Mouse (Mus musculus) forebrain, embryonic 16.5 days (tissue): ENCODE results near the gene Irak1bp1. TPM values are rescaled to one million over a fixed set of nuclear protein-coding genes. Genes with fewer than 3 reads are reported as not detected.

ENCODE experiments used
- ATAC-seq: fragments of 200-750 bp; cut with Nextera tagmentation; 2 replicates; pipeline ENCODE4 v1.8.0; 2017; ENCODE audit warnings: mild to moderate bottlenecking, moderate library complexity
- H3K27ac ChIP-seq: fragments of 300-500 bp; sonication (generic); 2 replicates; pipeline ENCODE4 v1.5.1; 2014; ENCODE audit warnings: low read length, control low read depth
- H3K27me3 ChIP-seq: fragments of 300-500 bp; sonication (generic); replicated peaks from 2 replicates; pipeline ENCODE4 v1.6.1; 2014; ENCODE audit warnings: low read length; ENCODE audit not compliant: control insufficient read depth, insufficient read depth
- H3K36me3 ChIP-seq: fragments of 300-500 bp; sonication (generic); 2 replicates; pipeline ENCODE4 v1.6.1; 2014; ENCODE audit not compliant: control insufficient read depth, insufficient read depth
- H3K4me1 ChIP-seq: fragments of 300-500 bp; sonication (generic); replicated peaks from 2 replicates; pipeline ENCODE4 v1.6.1; 2014; ENCODE audit warnings: low read length; ENCODE audit not compliant: control insufficient read depth, insufficient read depth
- H3K4me2 ChIP-seq: fragments of 300-500 bp; sonication (generic); 2 replicates; pipeline ENCODE4 v1.6.1; 2014; ENCODE audit warnings: mild to moderate bottlenecking, low read length, control low read depth
- H3K4me3 ChIP-seq: fragments of 300-500 bp; sonication (generic); replicated peaks from 2 replicates; pipeline ENCODE4 v1.5.1; 2014; ENCODE audit warnings: mild to moderate bottlenecking, low read length, control low read depth
- H3K9ac ChIP-seq: fragments of 300-500 bp; sonication (generic); replicated peaks from 2 replicates; pipeline ENCODE4 v1.6.1; 2014; ENCODE audit warnings: low read depth, low read length, control low read depth
- H3K9me3 ChIP-seq: fragments of 300-500 bp; sonication (generic); 2 replicates; pipeline ENCODE4 v1.6.1; 2016; ENCODE audit warnings: low read length; ENCODE audit not compliant: control insufficient read depth
- WGBS: fragments of 180-500 bp; shearing (Covaris S2); extraction: QIAGEN DNeasy Blood & Tissue Kit; methylation state at CpG from one replicate; pipeline ENCODE4 v1.1.7; 2014; 5-methylcytosine and 5-hydroxymethylcytosine counted together
- polyA plus RNA-seq: library from polyadenylated mRNA; unstranded; fragments of >200 nt; fragmentation: Nextera tagmentation; extraction: Ambion mirVana; gene quantifications from 2 replicates; pipeline ENCODE4 v1.2.1, GENCODE M21; 2015

The Irak1bp1 gene
- polyA plus RNA-seq, result 35.0 and 41.2 TPM in 2 replicates

DNA sequence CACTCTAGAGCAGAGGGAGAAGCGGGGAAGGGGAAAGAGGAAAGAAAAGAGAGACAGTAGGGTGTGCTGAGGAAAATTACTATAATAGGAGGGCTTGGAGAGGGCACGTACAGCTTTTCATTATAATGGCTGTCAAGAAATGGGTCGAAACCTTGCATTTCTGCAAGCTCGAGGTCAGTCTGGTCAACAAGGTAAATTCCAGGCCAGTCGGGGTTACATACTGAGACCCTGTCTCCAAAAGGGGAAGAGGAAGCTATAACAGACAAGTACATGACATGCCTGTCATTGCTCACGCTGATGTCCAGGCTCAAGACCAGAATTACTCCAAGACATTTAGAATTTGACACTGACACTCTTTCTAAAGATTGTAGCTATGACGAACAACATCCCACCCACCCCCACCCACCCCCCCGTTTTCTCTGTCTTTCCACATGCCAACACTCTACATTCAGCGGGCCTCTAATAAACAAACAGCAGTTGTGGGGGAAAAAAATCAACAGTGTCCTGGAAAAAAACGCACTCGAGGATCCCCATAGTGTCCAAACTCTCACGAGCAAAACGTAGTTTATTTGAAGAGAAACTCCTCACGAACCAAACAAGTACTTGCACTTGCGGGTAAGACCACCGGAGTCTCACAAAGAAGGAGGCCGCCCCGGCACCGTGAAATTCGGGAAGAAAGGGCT lies at the start of gene Irak1bp1:
Gene Irak1bp1, plus strand, starts transcription at position 534 of the 683 bp plus-strand sequence.
- peak within 1 kb of the TSS; percentile 97 for H3K9ac ChIP-seq
- no peaks in the 10 kb centered on the region for H3K9me3 ChIP-seq
- no peaks in the 10 kb centered on the region for H3K36me3 ChIP-seq
- no peaks in the 10 kb centered on the region for H3K27me3 ChIP-seq
- H3K4me1 ChIP-seq, result peaks cover 19% of the 10 kb centered on the region
- peak within 1 kb of the TSS; percentile 72 for H3K4me2 ChIP-seq
- peak; percentile 23 for ATAC-seq
- WGBS, result 12% methylated on average over 20 of the region's 20 CpGs
- H3K4me3 ChIP-seq, result peak within 1 kb of the TSS; percentile 94
- H3K27ac ChIP-seq, result peak within 1 kb of the TSS; percentile 95

GRCm38 (mm10) chr9:82788375-82788774 lies 41.0 kb upstream of the Irak1bp1 start:
- Histone ChIP-seq H3K27ac (no peak overlapping the region), H3K9ac (0 out of 2 replicates have a peak overlapping the region, but pooled peaks have one; percentile 1), H3K4me1 (no peaks in the 10 kb centered on the region), H3K9me3 (no peaks in the 10 kb centered on the region), H3K4me3 (no peak overlapping the region), H3K36me3 (no peaks in the 10 kb centered on the region), H3K4me2 (no peak overlapping the region), H3K27me3 (no peaks in the 10 kb centered on the region)
- ATAC-seq, result no peak
- WGBS, result 41% methylated on average over 9 of the region's 9 CpGs

DNA sequence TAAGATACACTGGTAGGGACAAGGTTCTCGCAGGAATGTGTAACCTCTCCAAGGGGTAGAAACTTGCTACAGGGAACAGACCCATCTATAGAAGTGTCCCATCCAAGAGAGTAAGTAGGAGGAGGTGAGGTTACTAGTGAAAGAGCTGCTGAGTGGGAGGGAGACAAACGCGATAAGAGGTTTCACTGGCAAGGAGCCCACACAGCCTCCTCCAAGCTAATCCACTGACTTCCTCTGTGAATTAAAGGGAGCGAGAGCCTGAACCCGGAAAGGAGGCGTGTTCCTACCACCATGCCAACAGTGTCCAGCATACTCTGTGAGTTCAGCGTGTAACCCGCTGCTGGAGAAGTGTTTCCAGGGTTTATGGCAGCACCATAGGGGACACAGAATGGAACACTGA lies 29.0 kb upstream of the Irak1bp1 start:
- Histone ChIP-seq H3K27ac (no peak overlapping the region), H3K36me3 (no peaks in the 10 kb centered on the region)

DNA sequence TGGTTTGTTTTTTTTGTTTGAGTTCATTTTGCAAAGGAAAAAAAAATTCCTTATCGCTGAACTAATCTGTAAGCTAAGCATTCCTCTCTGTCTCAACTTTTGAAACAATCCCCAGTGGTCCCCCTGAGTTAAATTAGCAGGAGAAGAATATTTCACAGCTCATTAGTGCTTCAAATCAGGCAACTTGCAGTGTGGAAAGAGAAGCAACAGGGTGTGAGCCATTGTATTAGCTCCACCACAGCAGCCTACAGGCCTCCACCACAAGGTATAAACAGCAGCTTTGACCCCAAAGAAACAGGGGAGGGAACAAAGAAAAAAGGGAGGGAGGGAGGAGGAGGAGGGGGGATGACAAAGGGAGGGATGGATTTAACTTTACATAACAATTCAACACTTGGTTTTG lies 22.2 kb upstream of the Irak1bp1 start:
- Histone ChIP-seq H3K36me3 (no peaks in the 10 kb centered on the region), H3K9ac (no peak overlapping the region), H3K27me3 (no peaks in the 10 kb centered on the region), H3K4me1 (peaks cover 2% of the 10 kb centered on the region; the same call in 1 of the 2 replicates), H3K27ac (no peak overlapping the region), H3K4me3 (no peak overlapping the region), H3K9me3 (no peaks in the 10 kb centered on the region), H3K4me2 (no peak overlapping the region)
- 8% methylated on average over 1 of the region's 1 CpGs for WGBS
- ATAC-seq, result 0 out of 2 replicates have a peak, but pooled peaks have one; percentile 43

More for the DNA sequence above, 29.0 kb upstream of the Irak1bp1 start:
- no peaks in the 10 kb centered on the region for H3K9me3 ChIP-seq
- ATAC-seq, result no peak
- H3K4me3 ChIP-seq, result no peak overlapping the region
- no peaks in the 10 kb centered on the region for H3K27me3 ChIP-seq
- H3K4me2 ChIP-seq, result no peak overlapping the region
- 63% methylated on average over 8 of the region's 8 CpGs for WGBS
- H3K9ac ChIP-seq, result no peak overlapping the region
- no peaks in the 10 kb centered on the region for H3K4me1 ChIP-seq

DNA sequence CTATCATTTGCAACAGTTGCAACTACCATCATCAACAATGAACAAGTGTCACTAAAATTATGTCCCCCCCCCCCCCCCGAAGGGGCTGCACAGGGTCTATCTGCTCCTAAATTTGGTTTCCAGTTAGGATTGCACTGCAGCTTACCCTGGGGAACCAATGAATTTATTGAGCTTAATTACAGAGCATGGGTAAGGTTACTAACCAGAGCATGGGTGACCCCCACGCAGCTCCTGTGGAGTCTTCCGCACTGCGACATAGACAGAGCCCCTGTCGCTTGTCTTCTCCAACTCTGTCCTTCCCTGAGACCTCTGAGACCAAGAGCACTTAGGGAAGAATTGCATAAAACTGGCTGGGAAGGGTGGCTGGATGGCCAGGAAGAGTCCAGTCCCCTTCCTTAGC lies 21.7 kb upstream of the Irak1bp1 start:
- no peak for ATAC-seq
- Histone ChIP-seq H3K36me3 (no peaks in the 10 kb centered on the region), H3K27me3 (no peaks in the 10 kb centered on the region), H3K9me3 (no peaks in the 10 kb centered on the region), H3K27ac (no peak overlapping the region), H3K4me3 (no peak overlapping the region), H3K9ac (no peak overlapping the region), H3K4me1 (peaks cover 2% of the 10 kb centered on the region; the same call in 1 of the 2 replicates), H3K4me2 (no peak overlapping the region)
- WGBS, result 12% methylated on average over 5 of the region's 5 CpGs

DNA sequence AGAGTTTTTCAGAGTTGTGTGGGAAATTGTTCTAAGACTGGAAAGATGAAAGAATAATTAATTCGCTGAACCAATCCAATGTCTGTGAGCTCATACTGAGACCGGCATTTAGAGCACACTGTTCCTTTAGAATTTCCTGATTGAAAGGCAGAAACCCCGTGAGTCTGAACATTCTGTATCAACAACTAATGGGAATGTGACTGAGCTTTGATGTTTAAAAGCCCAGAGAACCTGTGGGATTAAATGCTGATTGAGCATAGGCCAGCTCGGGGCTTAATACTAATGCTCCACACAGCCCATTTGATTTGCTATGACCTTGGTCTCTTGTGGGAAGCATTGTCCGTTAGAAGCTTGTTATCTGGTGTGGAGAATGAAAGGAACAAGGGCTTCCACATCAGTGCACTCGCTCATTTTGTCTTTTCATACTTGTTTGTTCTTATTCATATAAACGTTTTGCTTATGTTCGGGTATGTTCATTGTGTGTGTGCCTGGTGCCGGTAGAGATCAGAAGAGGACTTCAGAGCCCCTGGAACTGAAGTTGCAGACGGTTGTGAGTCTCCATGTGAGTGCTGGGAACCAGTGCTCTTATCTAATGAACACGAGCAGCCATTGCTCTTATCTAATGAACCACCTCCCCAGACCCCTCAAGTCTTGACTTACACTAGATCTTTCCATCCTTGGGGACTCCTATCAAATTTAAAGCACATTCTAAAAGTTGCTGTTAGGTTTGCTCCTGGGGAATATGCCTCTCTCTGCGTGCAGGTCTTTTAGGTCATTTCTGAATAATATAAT lies 17.0 kb upstream of the Irak1bp1 start:
- Histone ChIP-seq H3K27me3 (no peaks in the 10 kb centered on the region), H3K4me2 (no peak overlapping the region), H3K4me3 (no peak overlapping the region), H3K4me1 (no peaks in the 10 kb centered on the region; the same call in 1 of the 2 replicates), H3K9me3 (no peaks in the 10 kb centered on the region), H3K36me3 (no peaks in the 10 kb centered on the region), H3K9ac (no peak overlapping the region), H3K27ac (no peak overlapping the region)
- ATAC-seq, result peak; percentile 71
- 20% methylated on average over 12 of the region's 12 CpGs for WGBS

DNA sequence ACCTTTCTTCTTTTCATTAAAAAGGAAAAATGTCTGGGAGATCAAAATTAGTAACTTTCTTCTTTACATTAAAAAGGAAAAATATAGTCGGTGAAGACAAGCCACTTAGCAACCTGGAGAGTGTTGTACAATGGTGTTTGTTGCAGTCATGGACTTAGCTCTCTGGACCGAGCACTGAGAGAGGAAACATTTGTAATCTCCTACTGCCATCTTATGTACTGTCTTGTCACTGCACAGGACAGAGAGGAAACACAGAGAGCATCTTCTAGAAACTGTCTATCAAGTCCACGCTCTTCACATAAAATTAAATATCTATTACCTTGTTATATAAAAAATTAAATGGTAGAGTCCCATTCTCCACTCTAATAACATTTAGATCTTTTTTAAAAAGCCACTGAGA lies 14.8 kb upstream of the Irak1bp1 start:
- no peak overlapping the region for H3K27ac ChIP-seq
- no peaks in the 10 kb centered on the region for H3K36me3 ChIP-seq
- no peaks in the 10 kb centered on the region for H3K9me3 ChIP-seq
- no peaks in the 10 kb centered on the region for H3K4me1 ChIP-seq
- WGBS, result 56% methylated on average over 3 of the region's 3 CpGs
- no peaks in the 10 kb centered on the region for H3K27me3 ChIP-seq
- no peak overlapping the region for H3K4me3 ChIP-seq
- no peak overlapping the region for H3K4me2 ChIP-seq
- peak; percentile 69; the same call in 1 of the 2 replicates for ATAC-seq
- H3K9ac ChIP-seq, result no peak overlapping the region

GRCm38 (mm10) chr9:82815257-82815785 lies 14.0 kb upstream of the Irak1bp1 start:
- Histone ChIP-seq H3K36me3 (no peaks in the 10 kb centered on the region), H3K4me3 (no peak overlapping the region), H3K4me2 (no peak overlapping the region), H3K9ac (no peak overlapping the region), H3K27me3 (no peaks in the 10 kb centered on the region), H3K4me1 (no peaks in the 10 kb centered on the region), H3K27ac (no peak overlapping the region), H3K9me3 (no peaks in the 10 kb centered on the region)
- ATAC-seq, result no peak

- no peak overlapping the region for H3K4me3 ChIP-seq
- ATAC-seq, result no peak
- 98% methylated on average over 6 of the region's 6 CpGs for WGBS
- H3K9ac ChIP-seq, result no peak overlapping the region
- no peak overlapping the region for H3K4me2 ChIP-seq
- no peaks in the 10 kb centered on the region for H3K9me3 ChIP-seq
- peaks cover 14% of the 10 kb centered on the region for H3K4me1 ChIP-seq
- H3K27me3 ChIP-seq, result no peaks in the 10 kb centered on the region
- no peak overlapping the region for H3K27ac ChIP-seq
- no peaks in the 10 kb centered on the region for H3K36me3 ChIP-seq
Observed at GRCm38 (mm10) chr9:82826426-82826825, 2.9 kb upstream of the Irak1bp1 start.
